Mouse (Mus musculus): ENCODE results near the gene Anxa6. TPM values are rescaled to one million over a fixed set of nuclear protein-coding genes. Genes with fewer than 3 reads are reported as not detected.

The Anxa6 gene
- polyA plus RNA-seq, 1 experiment, result 30.5 TPM

DNA sequence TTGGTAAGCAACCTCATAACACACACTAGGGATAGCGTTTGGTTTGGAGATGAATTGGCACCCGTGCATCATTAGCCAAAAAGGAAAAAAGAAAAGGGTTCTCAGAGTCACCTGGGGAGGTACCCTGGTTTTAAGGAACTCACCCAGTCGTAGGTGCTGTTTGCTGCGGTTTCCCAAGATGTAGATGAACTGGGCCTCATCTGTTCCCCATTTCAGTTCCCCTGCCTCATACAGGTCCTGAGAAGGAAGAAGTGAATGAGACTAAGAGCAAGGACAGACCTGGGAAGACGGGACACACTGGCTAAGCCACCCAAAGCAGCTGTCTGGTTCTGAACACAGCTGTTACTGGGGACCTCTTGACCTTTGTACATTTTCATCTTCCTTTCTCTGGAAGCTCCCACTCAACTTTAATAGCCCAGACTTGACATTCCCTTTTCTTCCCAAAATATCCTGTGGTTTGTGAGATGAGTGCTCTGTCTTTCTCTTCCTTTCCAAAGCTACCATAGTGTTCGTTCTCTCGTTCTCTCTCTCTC lies 28.2 kb downstream of the Anxa6 start:
- peak overlapping the region; percentile 23; the same call in 1 of the 2 replicates for H3K27ac ChIP-seq (ENCODE audit: control insufficient read depth, insufficient read depth, low read depth, low read length, poor library complexity)
- WGBS, result 57% methylated on average over 7 of the region's 7 CpGs

DNA sequence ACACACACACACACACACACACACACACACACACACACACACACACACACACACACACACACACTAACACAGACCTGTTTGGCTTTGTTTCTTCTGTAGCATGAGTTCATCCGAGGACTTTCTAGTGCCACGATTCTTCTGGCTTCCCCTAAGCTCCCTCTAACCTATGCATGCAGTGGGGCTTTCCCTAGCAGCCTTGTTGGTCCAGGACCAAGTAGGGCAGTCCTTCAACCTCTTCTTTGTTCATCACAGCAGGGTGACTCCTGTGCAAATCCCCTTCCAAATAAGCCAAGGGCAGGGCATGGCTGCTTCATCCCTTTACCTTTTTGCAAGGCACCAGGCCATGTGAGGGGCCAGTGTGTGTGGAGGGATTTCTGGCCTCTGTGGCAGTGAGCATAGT lies 34.5 kb downstream of the Anxa6 start:
- Histone ChIP-seq H3K4me3 (replicated peaks; ENCODE audit: control insufficient read depth, low read depth, low read length) (no peak overlapping the region), H3K27ac (ENCODE audit: control insufficient read depth, insufficient read depth, low read depth, low read length, poor library complexity) (no peak overlapping the region), H3K4me1 (ENCODE audit: control insufficient read depth, insufficient read depth, low read length) (no peaks in the 10 kb centered on the region)
- TF ChIP-seq POLR2A (IDR thresholded peaks at IDR 0.05; ENCODE audit: borderline replicate concordance, control insufficient read depth, low read depth, low read length) (no peak), CTCF (IDR thresholded peaks at IDR 0.05; ENCODE audit: control insufficient read depth, insufficient read depth, low read length) (no peak)
- WGBS, result 30% methylated on average over 2 of the region's 2 CpGs

More for the DNA sequence above, 28.2 kb downstream of the Anxa6 start:
- H3K4me1 ChIP-seq (ENCODE audit: control insufficient read depth, insufficient read depth, low read length), result peaks cover 2% of the 10 kb centered on the region; the same call in 1 of the 2 replicates
- H3K4me3 ChIP-seq (replicated peaks; ENCODE audit: control insufficient read depth, low read depth, low read length), result no peak overlapping the region
- TF ChIP-seq POLR2A (IDR thresholded peaks at IDR 0.05; ENCODE audit: borderline replicate concordance, control insufficient read depth, low read depth, low read length) (no peak), CTCF (IDR thresholded peaks at IDR 0.05; ENCODE audit: control insufficient read depth, insufficient read depth, low read length) (no peak)

GRCm38 (mm10) chr11:54998284-54998683 lies 35.0 kb downstream of the Anxa6 start:
- H3K4me3 ChIP-seq (replicated peaks; ENCODE audit: control insufficient read depth, low read depth, low read length), result no peak overlapping the region
- TF ChIP-seq POLR2A (IDR thresholded peaks at IDR 0.05; ENCODE audit: borderline replicate concordance, control insufficient read depth, low read depth, low read length) (no peak), CTCF (IDR thresholded peaks at IDR 0.05; ENCODE audit: control insufficient read depth, insufficient read depth, low read length) (peak; percentile 95)
- no peak overlapping the region for H3K27ac ChIP-seq (ENCODE audit: control insufficient read depth, insufficient read depth, low read depth, low read length, poor library complexity)
- WGBS, result 5% methylated on average over 12 of the region's 12 CpGs
- H3K4me1 ChIP-seq (ENCODE audit: control insufficient read depth, insufficient read depth, low read length), result no peaks in the 10 kb centered on the region

DNA sequence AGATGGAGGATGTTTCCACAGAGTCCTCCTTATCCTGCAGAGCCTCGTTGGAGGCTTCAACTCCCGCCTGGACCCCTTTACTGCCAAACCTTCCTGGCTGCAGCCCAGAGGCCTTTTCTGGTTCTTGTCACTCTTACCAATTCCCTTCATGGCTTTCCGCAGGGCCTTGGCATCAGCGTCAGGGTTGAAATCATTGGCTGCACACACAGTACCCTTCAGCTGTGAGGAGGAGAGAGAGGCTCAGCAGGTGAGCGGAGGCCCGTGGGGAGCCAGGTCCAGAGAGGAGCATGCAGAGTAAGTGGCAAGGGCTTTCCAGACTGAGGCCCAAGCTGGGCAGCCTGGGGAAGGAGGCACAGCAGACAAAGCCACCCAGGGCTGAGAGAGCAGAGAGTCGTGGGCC lies 37.1 kb downstream of the Anxa6 start:
- WGBS, result 84% methylated on average over 7 of the region's 7 CpGs
- no peaks in the 10 kb centered on the region for H3K4me1 ChIP-seq (ENCODE audit: control insufficient read depth, insufficient read depth, low read length)
- no peak for TF ChIP-seq POLR2A (IDR thresholded peaks at IDR 0.05; ENCODE audit: borderline replicate concordance, control insufficient read depth, low read depth, low read length)
- no peak for TF ChIP-seq CTCF (IDR thresholded peaks at IDR 0.05; ENCODE audit: control insufficient read depth, insufficient read depth, low read length)
- H3K4me3 ChIP-seq (replicated peaks; ENCODE audit: control insufficient read depth, low read depth, low read length), result no peak overlapping the region
- H3K27ac ChIP-seq (ENCODE audit: control insufficient read depth, insufficient read depth, low read depth, low read length, poor library complexity), result no peak overlapping the region

GRCm38 (mm10) chr11:54989920-54990319 lies 43.3 kb downstream of the Anxa6 start:
- TF ChIP-seq POLR2A (IDR thresholded peaks at IDR 0.05; ENCODE audit: borderline replicate concordance, control insufficient read depth, low read depth, low read length) (no peak), CTCF (IDR thresholded peaks at IDR 0.05; ENCODE audit: control insufficient read depth, insufficient read depth, low read length) (no peak)
- H3K4me1 ChIP-seq (ENCODE audit: control insufficient read depth, insufficient read depth, low read length), result peaks cover 2% of the 10 kb centered on the region; the same call in 1 of the 2 replicates
- no peak overlapping the region for H3K4me3 ChIP-seq (replicated peaks; ENCODE audit: control insufficient read depth, low read depth, low read length)
- H3K27ac ChIP-seq (ENCODE audit: control insufficient read depth, insufficient read depth, low read depth, low read length, poor library complexity), result no peak overlapping the region

GRCm38 (mm10) chr11:54988754-54989349 lies 44.4 kb downstream of the Anxa6 start:
- no peak for TF ChIP-seq POLR2A (IDR thresholded peaks at IDR 0.05; ENCODE audit: borderline replicate concordance, control insufficient read depth, low read depth, low read length)
- TF ChIP-seq CTCF (IDR thresholded peaks at IDR 0.05; ENCODE audit: control insufficient read depth, insufficient read depth, low read length), result no peak
- Histone ChIP-seq H3K4me3 (replicated peaks; ENCODE audit: control insufficient read depth, low read depth, low read length) (no peak overlapping the region), H3K4me1 (ENCODE audit: control insufficient read depth, insufficient read depth, low read length) (peaks cover 2% of the 10 kb centered on the region; the same call in 1 of the 2 replicates), H3K27ac (ENCODE audit: control insufficient read depth, insufficient read depth, low read depth, low read length, poor library complexity) (peak overlapping the region; percentile 30; the same call in 1 of the 2 replicates)
- WGBS, result 79% methylated on average over 8 of the region's 8 CpGs

- Histone ChIP-seq H3K4me1 (ENCODE audit: control insufficient read depth, insufficient read depth, low read length) (peaks cover 2% of the 10 kb centered on the region; the same call in 1 of the 2 replicates), H3K27ac (ENCODE audit: control insufficient read depth, insufficient read depth, low read depth, low read length, poor library complexity) (no peak overlapping the region), H3K4me3 (replicated peaks; ENCODE audit: control insufficient read depth, low read depth, low read length) (no peak overlapping the region)
- TF ChIP-seq CTCF (IDR thresholded peaks at IDR 0.05; ENCODE audit: control insufficient read depth, insufficient read depth, low read length) (peak; percentile 66), POLR2A (IDR thresholded peaks at IDR 0.05; ENCODE audit: borderline replicate concordance, control insufficient read depth, low read depth, low read length) (no peak)
- whole genome bisulfite sequencing, result 64% methylated on average over 1 of the region's 1 CpGs
Measured at GRCm38 (mm10) chr11:54987974-54988373, 45.3 kb downstream of the Anxa6 start.

GRCm38 (mm10) chr11:54985086-54985485 lies 48.2 kb downstream of the Anxa6 start:
- no peak for TF ChIP-seq CTCF (IDR thresholded peaks at IDR 0.05; ENCODE audit: control insufficient read depth, insufficient read depth, low read length)
- no peak for TF ChIP-seq POLR2A (IDR thresholded peaks at IDR 0.05; ENCODE audit: borderline replicate concordance, control insufficient read depth, low read depth, low read length)
- Histone ChIP-seq H3K4me3 (replicated peaks; ENCODE audit: control insufficient read depth, low read depth, low read length) (no peak overlapping the region), H3K27ac (ENCODE audit: control insufficient read depth, insufficient read depth, low read depth, low read length, poor library complexity) (no peak overlapping the region), H3K4me1 (ENCODE audit: control insufficient read depth, insufficient read depth, low read length) (peaks cover 2% of the 10 kb centered on the region; the same call in 1 of the 2 replicates)
- 78% methylated on average over 3 of the region's 3 CpGs for WGBS
